Mouse (Mus musculus): ENCODE measurements around the gene Cmtm8.

DNA sequence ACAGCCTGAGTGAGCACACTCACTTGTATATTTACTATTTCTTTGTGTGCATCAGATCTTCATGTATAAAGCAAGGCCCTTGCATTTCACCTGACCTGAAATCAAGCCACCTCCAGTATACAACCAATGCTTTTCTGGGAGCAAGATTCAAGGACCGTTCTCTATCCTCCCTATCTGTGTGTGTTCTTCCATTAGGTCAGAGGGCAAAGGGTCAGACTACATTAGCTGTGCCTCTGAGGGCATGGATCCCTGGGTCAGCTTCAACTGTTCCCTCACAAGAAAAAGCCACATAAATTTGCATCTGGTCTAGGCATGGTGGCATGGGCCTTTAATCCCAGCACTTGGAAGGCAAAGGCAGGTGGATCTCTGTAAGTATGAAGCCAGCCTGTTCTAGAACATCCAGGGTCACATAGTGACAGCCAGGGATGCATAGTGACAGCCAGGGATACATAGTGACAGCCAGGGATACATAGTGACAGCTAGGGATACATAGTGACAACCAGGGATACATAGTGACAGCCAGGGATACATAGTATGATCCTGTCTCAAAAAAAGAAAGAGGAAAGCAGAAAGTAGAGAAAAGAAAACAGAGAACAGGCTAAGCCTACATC is 16.6 kb downstream of the Cmtm8 start:
- TF ChIP-seq CTCF (IDR thresholded peaks at IDR 0.05; ENCODE audit: borderline replicate concordance, control insufficient read depth, extremely low read depth, insufficient read depth, low read length, poor library complexity) = no peak
- TF ChIP-seq POLR2A (IDR thresholded peaks at IDR 0.05; ENCODE audit: control insufficient read depth, extremely low read depth, insufficient read depth, low read length, poor library complexity) = no peak

Measured in thymus, adult 2 months (tissue).